Mouse (Mus musculus): ENCODE data around the gene Ptpn6. TPM values are rescaled to one million over a fixed set of nuclear protein-coding genes. Genes with fewer than 3 reads are reported as not detected.

Ptpn6 gene
- polyA plus RNA-seq, 1 experiment: 41.0 TPM

DNA sequence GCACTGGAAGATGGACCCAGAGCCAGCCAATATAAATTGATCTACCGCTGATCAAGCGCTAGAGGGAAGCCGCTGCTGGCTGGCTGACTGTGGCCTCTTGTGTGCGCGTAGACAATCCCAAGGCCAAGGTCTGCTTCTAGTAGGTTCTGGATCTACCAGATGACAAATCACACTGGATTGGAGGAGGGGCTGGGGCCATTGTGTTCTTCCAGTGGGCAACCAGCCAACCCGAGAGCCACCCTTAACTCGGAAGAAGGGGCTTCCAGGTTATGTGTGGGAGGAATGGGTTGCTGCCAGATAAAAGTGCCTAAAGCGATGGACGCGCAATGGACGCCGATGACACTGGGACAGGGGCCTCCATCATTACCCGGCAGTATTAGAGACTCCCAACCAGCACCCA lies 20.5 kb downstream of the Ptpn6 start:
- WGBS: 24% methylated on average over 13 of the region's 13 CpGs

DNA sequence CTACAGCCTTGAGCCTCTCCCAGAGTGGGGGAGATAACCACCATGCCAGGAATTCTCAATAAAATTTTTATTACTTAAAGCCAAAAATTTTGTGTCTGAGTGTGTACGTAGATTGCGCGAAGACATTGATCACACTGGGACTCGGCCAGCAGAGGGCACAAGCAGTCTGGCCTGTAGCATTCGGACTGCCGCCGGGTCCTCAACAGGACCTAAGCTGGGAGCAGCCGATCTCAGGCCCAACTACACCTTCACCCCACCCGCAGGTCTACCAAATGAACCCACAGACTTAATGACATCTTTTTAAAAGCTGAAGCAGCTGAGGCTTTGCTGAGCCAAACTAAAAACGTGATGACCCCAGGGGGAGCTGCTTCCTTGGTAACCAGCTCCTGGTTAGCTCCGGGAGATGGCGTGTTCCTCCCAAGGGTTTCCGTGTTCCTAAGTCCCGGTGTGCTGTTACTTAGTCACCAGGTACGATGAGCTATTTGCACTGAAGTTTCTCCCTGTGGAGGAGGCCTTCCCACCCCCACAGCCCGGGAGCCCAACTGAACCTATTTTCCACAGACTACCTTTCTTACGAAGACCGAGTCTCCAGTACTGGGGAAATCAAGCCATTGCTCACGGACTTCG lies 21.5 kb downstream of the Ptpn6 start:
- WGBS: 17% methylated on average over 20 of the region's 20 CpGs
- TF ChIP-seq POLR2A (IDR thresholded peaks at IDR 0.05; ENCODE audit: low read depth, low read length): no peak
- TF ChIP-seq CTCF (IDR thresholded peaks at IDR 0.05; ENCODE audit: extremely low read depth, insufficient read length, insufficient replicate concordance, low read depth, low read length): peak; percentile 79; the same call in 1 of the 2 replicates
- Histone ChIP-seq H3K4me1 (ENCODE audit: control insufficient read depth, insufficient read depth, insufficient read length, low read length) (peaks cover 31% of the 10 kb centered on the region), H3K27me3 (ENCODE audit: control insufficient read depth, insufficient read depth, low read length) (no peaks in the 10 kb centered on the region), H3K4me3 (ENCODE audit: low read depth, low read length) (peak overlapping the region; percentile 84), H3K27ac (ENCODE audit: insufficient read depth, low read depth, low read length) (peak overlapping the region; percentile 95), H3K36me3 (ENCODE audit: control insufficient read depth, insufficient read depth, low read length) (peaks cover 28% of the 10 kb centered on the region)

More for the DNA sequence above, 20.5 kb downstream of the Ptpn6 start:
- Histone ChIP-seq H3K27me3 (ENCODE audit: control insufficient read depth, insufficient read depth, low read length) (no peaks in the 10 kb centered on the region), H3K36me3 (ENCODE audit: control insufficient read depth, insufficient read depth, low read length) (peaks cover 28% of the 10 kb centered on the region), H3K27ac (ENCODE audit: insufficient read depth, low read depth, low read length) (peak overlapping the region; percentile 95), H3K4me3 (ENCODE audit: low read depth, low read length) (peak overlapping the region; percentile 84), H3K4me1 (ENCODE audit: control insufficient read depth, insufficient read depth, insufficient read length, low read length) (peaks cover 32% of the 10 kb centered on the region)
- TF ChIP-seq CTCF (IDR thresholded peaks at IDR 0.05; ENCODE audit: extremely low read depth, insufficient read length, insufficient replicate concordance, low read depth, low read length) (no peak), POLR2A (IDR thresholded peaks at IDR 0.05; ENCODE audit: low read depth, low read length) (no peak; the same call in 1 of the 2 replicates)

DNA sequence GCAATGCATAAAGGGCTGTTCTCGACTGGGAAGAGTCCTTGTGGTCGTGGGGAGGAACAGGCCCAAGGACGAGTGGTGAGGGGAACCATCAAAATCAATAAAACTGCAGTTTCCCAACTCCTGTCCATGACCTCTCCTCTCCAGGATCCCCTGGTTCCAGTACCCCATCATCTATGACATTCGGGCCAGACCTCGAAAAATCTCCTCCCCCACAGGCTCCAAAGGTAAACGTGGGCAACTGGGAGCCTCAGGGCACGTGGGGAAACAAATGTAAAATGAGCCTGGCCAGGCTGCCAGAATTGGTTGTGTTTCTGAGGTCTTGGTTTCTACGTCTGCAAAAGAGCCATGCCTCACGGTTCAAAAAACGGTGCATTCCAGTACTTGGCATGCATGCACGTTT lies 25.6 kb downstream of the Ptpn6 start:
- no peaks in the 10 kb centered on the region for H3K27me3 ChIP-seq (ENCODE audit: control insufficient read depth, insufficient read depth, low read length)
- WGBS: 5% methylated on average over 11 of the region's 11 CpGs
- H3K36me3 ChIP-seq (ENCODE audit: control insufficient read depth, insufficient read depth, low read length): peaks cover 28% of the 10 kb centered on the region
- TF ChIP-seq POLR2A (IDR thresholded peaks at IDR 0.05; ENCODE audit: low read depth, low read length) (no peak), CTCF (IDR thresholded peaks at IDR 0.05; ENCODE audit: extremely low read depth, insufficient read length, insufficient replicate concordance, low read depth, low read length) (no peak)
- peaks cover 23% of the 10 kb centered on the region for H3K4me1 ChIP-seq (ENCODE audit: control insufficient read depth, insufficient read depth, insufficient read length, low read length)
- peak overlapping the region; percentile 97 for H3K4me3 ChIP-seq (ENCODE audit: low read depth, low read length)
- H3K27ac ChIP-seq (ENCODE audit: insufficient read depth, low read depth, low read length): peak overlapping the region; percentile 74

DNA sequence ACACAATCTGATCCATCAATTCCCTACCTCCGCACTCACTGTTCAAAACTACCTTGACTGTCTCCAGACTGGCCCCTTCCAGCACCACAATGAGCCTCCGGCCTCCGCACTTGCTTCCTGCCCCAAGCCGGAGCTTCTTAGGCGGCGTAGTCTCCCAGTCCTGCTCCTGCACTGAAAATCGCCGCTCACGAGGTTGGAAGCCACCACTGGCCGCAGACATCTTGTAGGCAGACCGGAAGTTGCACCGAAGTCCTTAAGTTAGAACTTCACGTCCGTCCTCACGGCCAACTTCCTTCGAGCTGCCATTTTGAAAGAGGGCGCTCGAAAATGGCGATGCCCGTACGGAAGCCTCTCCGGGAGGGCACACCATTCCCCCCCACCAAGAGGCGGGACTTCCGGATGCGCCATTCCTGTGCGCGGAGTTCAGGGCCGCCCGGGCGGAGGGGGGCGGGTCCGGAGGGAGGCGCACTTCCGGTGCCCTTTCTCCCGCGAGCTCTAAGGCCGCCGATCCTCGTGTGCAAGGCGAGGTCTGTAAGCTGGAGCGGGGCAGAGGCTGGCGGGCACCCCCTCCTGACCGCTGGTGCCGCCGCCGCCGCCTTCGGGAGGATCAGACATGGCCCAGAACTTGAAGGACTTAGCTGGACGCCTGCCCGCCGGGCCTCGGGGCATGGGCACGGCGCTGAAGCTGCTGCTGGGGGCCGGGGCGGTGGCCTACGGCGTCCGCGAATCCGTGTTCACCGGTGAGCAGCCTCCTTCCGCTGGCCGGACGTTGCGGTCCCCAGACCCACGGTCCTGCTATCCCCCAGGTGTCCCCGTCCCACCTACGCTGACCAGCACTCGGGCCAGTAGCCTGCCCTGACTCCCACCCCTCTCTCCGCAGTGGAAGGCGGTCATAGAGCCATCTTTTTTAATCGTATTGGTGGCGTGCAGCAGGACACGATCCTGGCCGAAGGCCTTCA lies 26.4 kb downstream of the Ptpn6 start, which contains the start of the genes Emg1 and Phb2:
TSS of gene Emg1 (minus strand) at position 355 of the 959 bp plus-strand sequence.
TSS of gene Phb2 (plus strand) at position 513 of the 959 bp plus-strand sequence.
- TF ChIP-seq POLR2A (IDR thresholded peaks at IDR 0.05; ENCODE audit: low read depth, low read length): peak; percentile 45; the same call in 1 of the 2 replicates
- no peak for TF ChIP-seq CTCF (IDR thresholded peaks at IDR 0.05; ENCODE audit: extremely low read depth, insufficient read length, insufficient replicate concordance, low read depth, low read length)
- Histone ChIP-seq H3K4me3 (ENCODE audit: low read depth, low read length) (peak within 1 kb of the TSS; percentile 97), H3K4me1 (ENCODE audit: control insufficient read depth, insufficient read depth, insufficient read length, low read length) (peaks cover 23% of the 10 kb centered on the region), H3K27me3 (ENCODE audit: control insufficient read depth, insufficient read depth, low read length) (no peaks in the 10 kb centered on the region), H3K27ac (ENCODE audit: insufficient read depth, low read depth, low read length) (peak within 1 kb of the TSS; percentile 81), H3K36me3 (ENCODE audit: control insufficient read depth, insufficient read depth, low read length) (peaks cover 31% of the 10 kb centered on the region)
- WGBS: under 1% methylated on average over 76 of the region's 76 CpGs

DNA sequence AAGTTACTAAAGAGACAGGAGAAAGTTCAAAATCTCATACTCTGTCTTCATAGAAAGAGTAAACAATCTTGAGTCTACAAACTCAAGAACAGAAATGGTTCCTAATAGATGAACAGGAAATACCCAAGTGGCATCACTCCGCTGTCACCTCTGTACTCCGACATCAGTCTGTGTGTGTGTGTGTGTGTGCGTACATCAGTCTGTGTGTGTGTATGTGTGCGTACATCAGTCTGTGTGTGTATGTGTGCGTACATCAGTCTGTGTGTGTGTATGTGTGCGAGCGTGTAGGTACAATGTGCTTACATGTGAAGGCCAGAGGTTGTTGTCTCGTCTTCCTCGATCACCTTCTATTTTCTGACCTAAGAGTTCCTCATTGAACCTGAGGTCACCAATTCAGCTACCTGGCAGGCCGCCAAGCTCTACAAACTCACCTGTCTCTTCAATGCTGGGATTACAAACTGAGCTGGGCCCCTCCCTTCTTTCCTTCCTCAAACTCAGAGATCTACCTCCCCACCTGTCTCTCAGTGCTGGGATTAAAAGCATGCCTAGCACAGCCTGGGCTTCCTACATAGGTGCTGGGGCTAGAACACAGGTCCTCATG lies 30.1 kb downstream of the Ptpn6 start:
- Histone ChIP-seq H3K4me3 (ENCODE audit: low read depth, low read length) (no peak overlapping the region), H3K27me3 (ENCODE audit: control insufficient read depth, insufficient read depth, low read length) (no peaks in the 10 kb centered on the region), H3K36me3 (ENCODE audit: control insufficient read depth, insufficient read depth, low read length) (peaks cover 28% of the 10 kb centered on the region), H3K4me1 (ENCODE audit: control insufficient read depth, insufficient read depth, insufficient read length, low read length) (peaks cover 11% of the 10 kb centered on the region), H3K27ac (ENCODE audit: insufficient read depth, low read depth, low read length) (peak overlapping the region; percentile 27)
- TF ChIP-seq POLR2A (IDR thresholded peaks at IDR 0.05; ENCODE audit: low read depth, low read length) (no peak), CTCF (IDR thresholded peaks at IDR 0.05; ENCODE audit: extremely low read depth, insufficient read length, insufficient replicate concordance, low read depth, low read length) (no peak)
- 52% methylated on average over 10 of the region's 10 CpGs for WGBS

DNA sequence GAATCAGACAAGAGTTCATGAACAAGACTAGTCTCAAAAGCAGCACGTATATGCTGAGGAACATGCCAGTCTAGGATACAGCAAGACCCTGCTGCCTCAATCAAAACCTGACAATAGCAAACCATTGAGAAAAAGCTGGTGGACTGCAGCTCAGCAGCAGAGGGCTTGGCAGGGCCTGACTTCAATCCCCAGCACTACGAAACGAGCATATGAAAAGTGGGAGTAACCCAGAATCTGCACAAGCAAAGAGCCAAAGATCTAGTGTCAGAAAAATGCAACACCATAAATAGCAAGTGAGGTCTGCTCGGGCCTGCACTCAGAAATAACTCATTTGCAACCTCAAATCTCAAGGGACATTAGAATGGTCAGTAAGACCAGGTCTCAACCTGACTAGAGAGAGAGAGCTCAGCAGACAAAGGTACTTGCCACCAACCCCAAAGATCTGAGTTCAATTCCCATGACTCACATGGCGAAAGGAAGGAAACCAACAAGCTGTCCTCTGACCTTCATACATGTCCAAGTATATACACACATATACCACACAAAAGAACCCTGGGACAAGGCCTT lies 32.4 kb downstream of the Ptpn6 start:
- 75% methylated on average over 5 of the region's 5 CpGs for WGBS
- Histone ChIP-seq H3K27me3 (ENCODE audit: control insufficient read depth, insufficient read depth, low read length) (no peaks in the 10 kb centered on the region), H3K27ac (ENCODE audit: insufficient read depth, low read depth, low read length) (no peak overlapping the region), H3K36me3 (ENCODE audit: control insufficient read depth, insufficient read depth, low read length) (peaks cover 50% of the 10 kb centered on the region), H3K4me3 (ENCODE audit: low read depth, low read length) (no peak overlapping the region), H3K4me1 (ENCODE audit: control insufficient read depth, insufficient read depth, insufficient read length, low read length) (peaks cover 8% of the 10 kb centered on the region)
- TF ChIP-seq POLR2A (IDR thresholded peaks at IDR 0.05; ENCODE audit: low read depth, low read length) (no peak), CTCF (IDR thresholded peaks at IDR 0.05; ENCODE audit: extremely low read depth, insufficient read length, insufficient replicate concordance, low read depth, low read length) (no peak)
